Mouse (Mus musculus) midbrain, postnatal 0 days (tissue): Measurements from ENCODE around the gene Rras. TPM values are rescaled to one million over a fixed set of nuclear protein-coding genes. Genes with fewer than 3 reads are reported as not detected.

ENCODE experiments used
- ATAC-seq: fragments of 200-750 bp; cut with Nextera tagmentation; 2 replicates; pipeline ENCODE4 v1.8.0; 2017; ENCODE audit warnings: moderate number of reproducible peaks, mild to moderate bottlenecking, moderate TSS enrichment, moderate library complexity; ENCODE audit not compliant: low FRiP score
- DNase-seq: peaks from one replicate; pipeline ENCODE4 v3.0.0-alpha.2; 2015; ENCODE audit warnings: low spot score
- H3K27ac ChIP-seq: fragments of 300-500 bp; sonication (generic); 2 replicates; pipeline ENCODE4 v1.5.1; 2014; ENCODE audit warnings: low read depth, mild to moderate bottlenecking, low read length, mixed read lengths
- H3K27me3 ChIP-seq: fragments of 300-500 bp; sonication (generic); 2 replicates; pipeline ENCODE4 v1.6.1; 2014; ENCODE audit warnings: low read length, control low read depth, mixed read lengths; ENCODE audit not compliant: insufficient read depth
- H3K36me3 ChIP-seq: fragments of 300-500 bp; sonication (generic); 2 replicates; pipeline ENCODE4 v1.6.1; 2014; ENCODE audit warnings: low read length, control low read depth, mixed read lengths; ENCODE audit not compliant: insufficient read depth
- H3K4me1 ChIP-seq: fragments of 300-500 bp; sonication (generic); 2 replicates; pipeline ENCODE4 v1.6.1; 2014; ENCODE audit warnings: mild to moderate bottlenecking, control low read depth, antibody characterized with exemption, low read length, mixed read lengths; ENCODE audit not compliant: insufficient read depth
- H3K4me2 ChIP-seq: fragments of 300-500 bp; sonication (generic); 2 replicates; pipeline ENCODE4 v1.6.1; 2014; ENCODE audit warnings: low read depth, mild to moderate bottlenecking, low read length, mixed read lengths; ENCODE audit not compliant: poor library complexity, severe bottlenecking
- H3K4me3 ChIP-seq: fragments of 300-500 bp; sonication (generic); 2 replicates; pipeline ENCODE4 v1.5.1; 2014; ENCODE audit warnings: low read depth, mild to moderate bottlenecking, low read length, moderate library complexity
- H3K9ac ChIP-seq: fragments of 300-500 bp; sonication (generic); replicated peaks from 2 replicates; pipeline ENCODE4 v1.6.1; 2014; ENCODE audit warnings: mild to moderate bottlenecking, low read length, moderate library complexity, mixed read lengths; ENCODE audit not compliant: poor library complexity, severe bottlenecking
- H3K9me3 ChIP-seq: fragments of 300-500 bp; sonication (generic); 2 replicates; pipeline ENCODE4 v1.6.1; 2016; ENCODE audit warnings: low read length, control low read depth
- CTCF ChIP-seq: IDR thresholded peaks from 2 replicates; pipeline ENCODE4 v1.5.1; 2016; ENCODE audit warnings: antibody characterized with exemption, mild to moderate bottlenecking
- WGBS: fragments of 180-500 bp; shearing (Covaris S2); extraction: QIAGEN DNeasy Blood & Tissue Kit; methylation state at CpG from one replicate; pipeline ENCODE4 v1.1.7; 2014; 5-methylcytosine and 5-hydroxymethylcytosine counted together
- polyA plus RNA-seq: library from polyadenylated mRNA; unstranded; fragments of >200 nt; fragmentation: Nextera tagmentation; extraction: Ambion mirVana; gene quantifications from 2 replicates; pipeline ENCODE4 v1.2.1, GENCODE M21; 2015
- total RNA-seq: library from RNA; depleted of rRNA; stranded (reverse); fragments of >200 nt; gene quantifications from 2 replicates; pipeline ENCODE4 v1.2.3, GENCODE M21; 2014

Rras gene
- total and polyA plus RNA-seq, 2 experiments from 2014 or later = 7.9 to 14.0 TPM

- peak; percentile 60 for TF ChIP-seq CTCF
Measured at GRCm38 (mm10) chr7:44985595-44986191, 32.1 kb upstream of the Rras start.

GRCm38 (mm10) chr7:44986192-44986878 lies 31.4 kb upstream of the Rras start, which contains the start of gene Prmt1:
TSS of gene Prmt1 (minus strand) at chr7:44986568.
- peak; percentile 100 for DNase-seq
- Histone ChIP-seq H3K36me3 (peaks cover 19% of the 10 kb centered on the region), H3K4me2 (peak within 1 kb of the TSS; percentile 75), H3K4me3 (peak within 1 kb of the TSS; percentile 87), H3K9me3 (no peaks in the 10 kb centered on the region), H3K4me1 (peaks cover 16% of the 10 kb centered on the region), H3K27me3 (no peaks in the 10 kb centered on the region), H3K27ac (peak within 1 kb of the TSS; percentile 98), H3K9ac (peak within 1 kb of the TSS; percentile 96)
- WGBS = under 1% methylated on average over 42 of the region's 42 CpGs
- peak; percentile 96 for ATAC-seq
- TF ChIP-seq CTCF = no peak

More at GRCm38 (mm10) chr7:44985595-44986191, 32.1 kb upstream of the Rras start:
- peak; percentile 79 for DNase-seq
- peaks cover 16% of the 10 kb centered on the region for H3K4me1 ChIP-seq
- H3K4me2 ChIP-seq = peak overlapping the region; percentile 67
- no peaks in the 10 kb centered on the region for H3K27me3 ChIP-seq
- WGBS = 0% methylated on average over 37 of the region's 45 CpGs
- H3K36me3 ChIP-seq = peaks cover 25% of the 10 kb centered on the region
- peak overlapping the region; percentile 96 for H3K9ac ChIP-seq
- H3K27ac ChIP-seq = peak overlapping the region; percentile 98
- ATAC-seq = peak; percentile 14
- no peaks in the 10 kb centered on the region for H3K9me3 ChIP-seq
- peak overlapping the region; percentile 87 for H3K4me3 ChIP-seq

GRCm38 (mm10) chr7:44986879-44987718 lies 30.7 kb upstream of the Rras start:
- no peaks in the 10 kb centered on the region for H3K9me3 ChIP-seq
- under 1% methylated on average over 29 of the region's 29 CpGs for WGBS
- DNase-seq = no peak
- peaks cover 16% of the 10 kb centered on the region for H3K4me1 ChIP-seq
- H3K4me3 ChIP-seq = peak overlapping the region; percentile 87
- H3K36me3 ChIP-seq = peaks cover 11% of the 10 kb centered on the region; the same call in 1 of the 2 replicates
- TF ChIP-seq CTCF = no peak
- peak overlapping the region; percentile 93 for H3K27ac ChIP-seq
- peak overlapping the region; percentile 75 for H3K4me2 ChIP-seq
- peak overlapping the region; percentile 72 for H3K9ac ChIP-seq
- ATAC-seq = peak; percentile 8
- H3K27me3 ChIP-seq = no peaks in the 10 kb centered on the region

GRCm38 (mm10) chr7:44996672-44997071 lies 21.1 kb upstream of the Rras start:
- Histone ChIP-seq H3K4me2 (peak overlapping the region; percentile 80), H3K36me3 (peaks cover 21% of the 10 kb centered on the region), H3K27me3 (no peaks in the 10 kb centered on the region), H3K4me1 (0 out of 2 replicates have a peak, but pooled peaks cover 2% of the 10 kb centered on the region), H3K4me3 (peak overlapping the region; percentile 54), H3K9ac (no peak overlapping the region), H3K27ac (no peak overlapping the region), H3K9me3 (no peaks in the 10 kb centered on the region)
- WGBS = 13% methylated on average over 10 of the region's 10 CpGs
- no peak for ATAC-seq
- TF ChIP-seq CTCF = no peak
- DNase-seq = no peak

GRCm38 (mm10) chr7:44997231-44997939 lies 20.4 kb upstream of the Rras start, which contains the start of gene Irf3:
TSS of gene Irf3 (plus strand) at chr7:44997648.
- peak within 1 kb of the TSS; percentile 54 for H3K4me3 ChIP-seq
- no peaks in the 10 kb centered on the region for H3K27me3 ChIP-seq
- ATAC-seq (peak; percentile 89), DNase-seq (peak; percentile 98)
- H3K27ac ChIP-seq = peak within 1 kb of the TSS; percentile 62
- H3K36me3 ChIP-seq = peaks cover 28% of the 10 kb centered on the region
- no peak for TF ChIP-seq CTCF
- H3K4me1 ChIP-seq = 0 out of 2 replicates have a peak, but pooled peaks cover 2% of the 10 kb centered on the region
- H3K9ac ChIP-seq = peak within 1 kb of the TSS; percentile 62
- H3K9me3 ChIP-seq = no peaks in the 10 kb centered on the region
- H3K4me2 ChIP-seq = peak within 1 kb of the TSS; percentile 80
- under 1% methylated on average over 43 of the region's 43 CpGs for WGBS
